Mouse (Mus musculus) liver, adult 2 months (tissue): Measurements from ENCODE around the gene Cdh15. TPM values are rescaled to one million over a fixed set of nuclear protein-coding genes. Genes with fewer than 3 reads are reported as not detected.

ENCODE experiments used
- DNase-seq: peaks from one replicate; pipeline ENCODE4 v3.0.0-alpha.2; 2011; ENCODE audit warnings: low read depth, low spot score; ENCODE audit errors: extremely low read depth
- H3K27ac ChIP-seq: fragments of 200-500 bp; replicated peaks from 2 replicates; pipeline ENCODE4 v1.5.1; 2012; ENCODE audit warnings: low read depth, mild to moderate bottlenecking, control low read depth, inconsistent platforms, low read length; ENCODE audit not compliant: insufficient read depth
- H3K27me3 ChIP-seq: fragments of 200-500 bp; 2 replicates; pipeline ENCODE4 v1.6.1; 2012; ENCODE audit warnings: mild to moderate bottlenecking, moderate library complexity, low read length, inconsistent platforms; ENCODE audit not compliant: control insufficient read depth, insufficient read depth
- H3K36me3 ChIP-seq: fragments of 200-500 bp; 2 replicates; pipeline ENCODE4 v1.6.1; 2012; ENCODE audit warnings: low read length, inconsistent platforms; ENCODE audit not compliant: control insufficient read depth, insufficient read depth
- H3K4me1 ChIP-seq: fragments of 200-500 bp; 2 replicates; pipeline ENCODE4 v1.6.1; 2011; ENCODE audit warnings: low read length; ENCODE audit not compliant: control insufficient read depth, insufficient read depth
- H3K4me3 ChIP-seq: fragments of 200-500 bp; 2 replicates; pipeline ENCODE4 v1.5.1; 2011; ENCODE audit warnings: low read depth, mild to moderate bottlenecking, control low read depth, low read length, moderate library complexity; ENCODE audit not compliant: insufficient read depth
- H3K79me2 ChIP-seq: fragments of 200-500 bp; 2 replicates; pipeline ENCODE4 v1.6.1; 2012; ENCODE audit warnings: inconsistent platforms, mild to moderate bottlenecking, low read length, moderate library complexity; ENCODE audit not compliant: control insufficient read depth, insufficient read depth
- H3K9ac ChIP-seq: fragments of 200-500 bp; 2 replicates; pipeline ENCODE4 v1.6.1; 2012; ENCODE audit warnings: low read depth, mild to moderate bottlenecking, control low read depth, inconsistent platforms, low read length
- CTCF ChIP-seq: fragments of 200-500 bp; IDR thresholded peaks from 2 replicates; pipeline ENCODE4 v1.5.1; 2011; ENCODE audit warnings: low read depth, low read length, control low read depth
- POLR2A ChIP-seq: fragments of 200-500 bp; IDR thresholded peaks from 2 replicates; pipeline ENCODE4 v1.6.1; 2011; ENCODE audit warnings: low read length, control low read depth; ENCODE audit not compliant: insufficient read depth; ENCODE audit errors: extremely low read depth
- WGBS: fragments of 180-500 bp; shearing (Covaris S2); methylation state at CpG from one replicate; pipeline ENCODE4 v1.1.7; 2018; 5-methylcytosine and 5-hydroxymethylcytosine counted together
- polyA plus RNA-seq: library from polyadenylated mRNA; depleted of rRNA; stranded (reverse); fragments of >200 nt; gene quantifications from 2 replicates; pipeline ENCODE4 v1.2.3, GENCODE M21; 2012
- total RNA-seq: library from RNA; depleted of rRNA; stranded (reverse); fragments of >200 nt; gene quantifications from 2 replicates; pipeline ENCODE4 v1.2.3, GENCODE M21; 2014

Gene Cdh15
- total and polyA plus RNA-seq, 2 experiments: 0.11 TPM; not detected in 1

DNA sequence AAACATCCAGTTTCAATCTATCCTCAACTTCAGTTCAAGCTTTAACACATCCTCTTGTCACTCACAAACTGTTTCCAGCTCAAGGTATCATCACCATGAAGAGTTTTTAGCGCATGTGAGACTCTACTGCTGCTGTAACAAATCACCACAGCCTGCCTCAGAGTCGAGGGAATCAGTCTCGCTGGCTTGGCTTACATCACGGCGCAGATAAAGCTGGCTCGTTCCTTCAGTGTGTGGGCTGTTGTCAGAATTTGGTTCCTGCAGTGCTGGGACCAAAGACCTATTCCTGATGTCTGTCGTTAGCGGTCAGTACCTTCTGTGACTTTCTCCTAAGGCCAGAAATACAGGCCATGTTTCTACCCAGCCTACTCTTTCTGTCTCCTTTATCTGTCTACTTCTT is 49.4 kb downstream of the Cdh15 start:
- WGBS: 88% methylated on average over 8 of the region's 8 CpGs
- peaks cover 11% of the 10 kb centered on the region; the same call in 1 of the 2 replicates for H3K79me2 ChIP-seq
- H3K4me1 ChIP-seq: peaks cover 20% of the 10 kb centered on the region
- no peak overlapping the region for H3K27ac ChIP-seq
- no peak for TF ChIP-seq POLR2A
- no peak overlapping the region for H3K9ac ChIP-seq
- H3K27me3 ChIP-seq: no peaks in the 10 kb centered on the region
- DNase-seq: no peak
- H3K36me3 ChIP-seq: peaks cover 34% of the 10 kb centered on the region
- H3K4me3 ChIP-seq: no peak overlapping the region

DNA sequence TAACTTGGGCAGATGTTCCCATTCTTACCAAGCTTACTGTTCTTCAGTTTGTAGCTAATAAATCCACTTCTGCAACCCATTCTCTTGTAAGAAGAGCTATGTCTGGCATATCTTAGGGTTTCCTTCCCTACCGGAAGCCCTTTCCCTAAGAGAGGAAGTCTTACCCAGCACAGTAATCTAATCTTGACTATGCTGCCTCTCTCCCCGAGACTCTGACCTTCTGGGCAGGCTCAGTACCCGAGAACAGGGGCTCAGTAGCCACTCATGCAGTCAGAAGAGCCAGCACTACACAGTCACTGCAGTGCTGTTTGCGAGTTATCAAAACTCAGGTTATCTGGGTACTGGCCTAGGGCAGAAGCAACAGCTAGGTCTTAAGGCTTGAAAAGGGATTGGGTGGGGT is 50.3 kb downstream of the Cdh15 start:
- peaks cover 11% of the 10 kb centered on the region; the same call in 1 of the 2 replicates for H3K79me2 ChIP-seq
- peak overlapping the region; percentile 42 for H3K27ac ChIP-seq
- peaks cover 27% of the 10 kb centered on the region for H3K4me1 ChIP-seq
- H3K4me3 ChIP-seq: no peak overlapping the region
- 66% methylated on average over 4 of the region's 4 CpGs for WGBS
- no peak for DNase-seq
- H3K27me3 ChIP-seq: no peaks in the 10 kb centered on the region
- TF ChIP-seq CTCF (no peak), POLR2A (no peak)
- no peak overlapping the region for H3K9ac ChIP-seq
- peaks cover 30% of the 10 kb centered on the region for H3K36me3 ChIP-seq

GRCm38 (mm10) chr8:122898473-122898872 is 50.7 kb downstream of the Cdh15 start:
- TF ChIP-seq CTCF (peak; percentile 54), POLR2A (no peak)
- no peaks in the 10 kb centered on the region for H3K27me3 ChIP-seq
- no peak overlapping the region for H3K4me3 ChIP-seq
- peaks cover 28% of the 10 kb centered on the region for H3K4me1 ChIP-seq
- 32% methylated on average over 12 of the region's 12 CpGs for WGBS
- DNase-seq: peak; percentile 91
- H3K27ac ChIP-seq: peak overlapping the region; percentile 42
- H3K79me2 ChIP-seq: peaks cover 11% of the 10 kb centered on the region; the same call in 1 of the 2 replicates
- H3K9ac ChIP-seq: no peak overlapping the region
- peaks cover 27% of the 10 kb centered on the region for H3K36me3 ChIP-seq

GRCm38 (mm10) chr8:122899085-122899484 is 51.3 kb downstream of the Cdh15 start:
- H3K36me3 ChIP-seq: peaks cover 27% of the 10 kb centered on the region
- no peak overlapping the region for H3K4me3 ChIP-seq
- peaks cover 28% of the 10 kb centered on the region for H3K4me1 ChIP-seq
- no peak overlapping the region; the same call in 1 of the 2 replicates for H3K27ac ChIP-seq
- TF ChIP-seq CTCF: no peak
- TF ChIP-seq POLR2A: no peak
- H3K27me3 ChIP-seq: no peaks in the 10 kb centered on the region
- DNase-seq: no peak
- WGBS: 82% methylated on average over 5 of the region's 5 CpGs
- H3K79me2 ChIP-seq: peaks cover 11% of the 10 kb centered on the region; the same call in 1 of the 2 replicates
- H3K9ac ChIP-seq: no peak overlapping the region

DNA sequence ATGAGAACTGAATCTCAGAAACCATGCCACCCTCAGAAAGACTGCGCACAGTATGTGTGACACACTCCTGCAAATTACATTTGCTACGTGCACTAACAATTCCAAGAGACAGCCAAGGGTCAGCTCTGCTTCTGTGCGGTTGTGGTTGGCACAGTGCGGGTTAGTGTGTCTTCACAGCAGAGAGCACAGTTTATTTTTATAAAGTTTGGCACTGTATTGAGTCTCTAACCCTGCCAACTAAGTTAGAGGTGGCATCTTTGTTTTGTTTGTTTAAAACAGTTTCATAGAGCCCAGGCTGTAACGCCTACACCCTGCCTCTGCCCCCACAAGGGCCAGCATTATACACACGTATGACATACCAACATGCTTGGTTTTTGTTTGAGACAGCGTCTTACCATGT is 53.7 kb downstream of the Cdh15 start:
- Histone ChIP-seq H3K27me3 (no peaks in the 10 kb centered on the region), H3K27ac (peak overlapping the region; percentile 95), H3K79me2 (peaks cover 19% of the 10 kb centered on the region), H3K4me1 (peaks cover 43% of the 10 kb centered on the region), H3K4me3 (no peak overlapping the region), H3K36me3 (peaks cover 7% of the 10 kb centered on the region; the same call in 1 of the 2 replicates), H3K9ac (peak overlapping the region; percentile 24)
- WGBS: 18% methylated on average over 7 of the region's 7 CpGs
- peak; percentile 91 for DNase-seq
- TF ChIP-seq CTCF: no peak

DNA sequence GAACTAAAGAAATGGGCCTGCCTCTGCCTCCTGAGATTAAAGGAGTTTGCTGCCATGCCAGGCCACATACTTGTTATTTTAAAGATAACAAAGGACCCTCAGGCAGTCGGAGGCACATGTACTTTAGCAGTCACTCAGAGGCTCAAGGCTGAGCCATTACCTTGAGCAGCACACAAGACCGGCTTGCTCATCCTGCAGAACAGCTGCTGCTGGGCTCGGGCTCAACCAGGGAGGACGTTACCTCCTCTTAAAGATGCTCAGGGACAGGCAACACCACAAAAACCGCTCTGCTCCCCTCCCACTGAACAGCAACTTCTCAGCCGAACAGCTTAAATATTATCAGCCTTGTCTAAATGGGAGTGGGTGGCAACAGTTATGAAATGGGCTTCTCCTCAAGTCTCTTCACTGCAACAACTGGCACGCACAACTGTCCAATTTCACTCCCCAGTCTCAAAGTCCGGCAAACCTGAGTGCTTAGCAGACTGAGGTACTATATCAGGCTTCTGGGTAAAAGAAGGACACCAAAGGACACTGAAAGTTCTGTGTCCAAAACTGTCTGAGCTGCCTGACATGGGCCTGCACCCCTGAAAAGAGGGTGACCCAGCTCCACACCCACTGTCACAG is 54.2 kb downstream of the Cdh15 start:
- Histone ChIP-seq H3K27ac (peak overlapping the region; percentile 95), H3K27me3 (no peaks in the 10 kb centered on the region), H3K79me2 (peaks cover 19% of the 10 kb centered on the region), H3K9ac (peak overlapping the region; percentile 49), H3K4me1 (peaks cover 44% of the 10 kb centered on the region), H3K4me3 (no peak overlapping the region), H3K36me3 (peaks cover 4% of the 10 kb centered on the region; the same call in 1 of the 2 replicates)
- DNase-seq: peak; percentile 88
- 33% methylated on average over 8 of the region's 8 CpGs for WGBS
- no peak for TF ChIP-seq CTCF
- TF ChIP-seq POLR2A: no peak
